Mouse (Mus musculus) small intestine, adult 2 months (tissue): ENCODE measurements around the gene Mapk8ip1. TPM values are rescaled to one million over a fixed set of nuclear protein-coding genes. Genes with fewer than 3 reads are reported as not detected.

Experiments
- H3K27ac ChIP-seq: fragments of 200-500 bp; 2 replicates; pipeline ENCODE4 v1.5.1; 2012; ENCODE audit warnings: low read depth, low read length, control low read depth, inconsistent platforms; ENCODE audit not compliant: insufficient read depth
- H3K27me3 ChIP-seq: fragments of 200-500 bp; 2 replicates; pipeline ENCODE4 v1.6.1; 2012; ENCODE audit warnings: mild to moderate bottlenecking, moderate library complexity, low read length, inconsistent platforms; ENCODE audit not compliant: control insufficient read depth, insufficient read depth
- H3K36me3 ChIP-seq: fragments of 200-500 bp; 2 replicates; pipeline ENCODE4 v1.6.1; 2012; ENCODE audit warnings: mild to moderate bottlenecking, low read length, control low read depth, inconsistent platforms; ENCODE audit not compliant: control insufficient read depth, insufficient read depth
- H3K4me1 ChIP-seq: fragments of 200-500 bp; 2 replicates; pipeline ENCODE4 v1.6.1; 2012; ENCODE audit warnings: low read length, inconsistent platforms, mixed read lengths; ENCODE audit not compliant: control insufficient read depth, insufficient read depth, insufficient read length
- H3K4me3 ChIP-seq: fragments of 200-500 bp; 2 replicates; pipeline ENCODE4 v1.5.1; 2012; ENCODE audit warnings: low read depth, mild to moderate bottlenecking, control low read depth, inconsistent platforms, low read length, moderate library complexity
- CTCF ChIP-seq: fragments of 200-500 bp; IDR thresholded peaks from 2 replicates; pipeline ENCODE4 v1.5.1; 2012; ENCODE audit warnings: low read depth, mild to moderate bottlenecking, control low read depth, inconsistent platforms, low read length, moderate library complexity, mixed read lengths; ENCODE audit not compliant: insufficient replicate concordance, insufficient read length; ENCODE audit errors: extremely low read depth
- POLR2A ChIP-seq: fragments of 200-500 bp; IDR thresholded peaks from 2 replicates; pipeline ENCODE4 v1.6.1; 2012; ENCODE audit warnings: low read depth, mild to moderate bottlenecking, control low read depth, inconsistent platforms, low read length, moderate library complexity
- WGBS: fragments of 180-500 bp; shearing (Covaris S2); methylation state at CpG from one replicate; pipeline ENCODE4 v1.1.7; 2018; 5-methylcytosine and 5-hydroxymethylcytosine counted together
- polyA plus RNA-seq: library from polyadenylated mRNA; depleted of rRNA; stranded (reverse); fragments of >200 nt; gene quantifications from 2 replicates; pipeline ENCODE4 v1.2.3, GENCODE M21; 2012

Mapk8ip1 gene
- polyA plus RNA-seq, 1 experiment: 4.7 TPM

- Histone ChIP-seq H3K4me1 (peaks cover 10% of the 10 kb centered on the region; the same call in 1 of the 2 replicates), H3K36me3 (no peaks in the 10 kb centered on the region), H3K27ac (no peak overlapping the region), H3K27me3 (no peaks in the 10 kb centered on the region), H3K4me3 (no peak overlapping the region)
- 37% methylated on average over 6 of the region's 6 CpGs for WGBS
- TF ChIP-seq CTCF (no peak), POLR2A (no peak)
These were observed 39.4 kb upstream of the Mapk8ip1 start for GRCm38 (mm10) chr2:92440432-92440831.

DNA sequence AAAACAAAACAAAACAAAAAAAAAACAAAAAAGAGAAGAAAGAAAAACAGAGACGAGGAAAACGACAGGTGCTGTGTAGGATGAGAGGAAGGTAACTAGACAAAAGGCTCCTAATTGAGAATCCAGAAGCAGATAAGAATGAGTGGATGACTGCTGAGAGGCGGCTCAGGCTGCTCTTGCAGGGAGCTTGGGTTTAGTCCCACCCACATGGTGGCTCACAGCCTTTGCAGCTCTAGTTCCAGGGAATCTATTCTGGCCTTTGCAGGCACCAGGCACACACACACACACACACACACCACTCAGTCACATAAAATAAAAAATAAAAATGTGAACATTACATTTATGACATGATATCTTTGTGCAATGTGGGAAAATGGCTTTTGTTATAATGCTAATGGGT, 37.5 kb upstream of the Mapk8ip1 start:
- 61% methylated on average over 3 of the region's 3 CpGs for WGBS
- Histone ChIP-seq H3K36me3 (no peaks in the 10 kb centered on the region), H3K27ac (no peak overlapping the region), H3K27me3 (no peaks in the 10 kb centered on the region), H3K4me3 (no peak overlapping the region), H3K4me1 (peaks cover 8% of the 10 kb centered on the region; the same call in 1 of the 2 replicates)
- TF ChIP-seq CTCF (no peak), POLR2A (no peak)

DNA sequence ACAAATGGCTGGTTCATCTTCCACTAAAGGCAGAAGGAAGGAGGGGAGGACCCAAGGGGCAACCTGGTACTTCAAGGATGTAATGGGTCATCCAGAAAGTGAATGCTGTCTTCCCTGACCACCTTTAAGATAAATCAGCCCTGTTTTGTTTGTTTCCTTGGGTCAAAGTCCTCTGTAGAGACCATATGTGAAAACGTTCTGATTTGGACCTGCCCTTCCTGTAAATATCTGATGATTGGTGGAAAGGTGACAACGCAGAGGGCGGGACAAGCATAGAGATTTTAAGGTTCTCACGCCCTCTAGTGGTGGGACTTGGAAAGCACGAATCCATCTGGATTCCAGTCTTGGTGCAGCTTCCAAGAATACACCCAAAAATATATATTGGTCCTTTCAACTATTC, 36.8 kb upstream of the Mapk8ip1 start:
- Histone ChIP-seq H3K4me1 (peaks cover 11% of the 10 kb centered on the region; the same call in 1 of the 2 replicates), H3K4me3 (no peak overlapping the region), H3K27ac (peak overlapping the region; percentile 74), H3K36me3 (no peaks in the 10 kb centered on the region), H3K27me3 (no peaks in the 10 kb centered on the region)
- 0% methylated on average over 5 of the region's 5 CpGs for WGBS
- TF ChIP-seq POLR2A: no peak
- peak; percentile 48; the same call in 1 of the 2 replicates for TF ChIP-seq CTCF

- Histone ChIP-seq H3K27me3 (no peaks in the 10 kb centered on the region), H3K4me1 (peaks cover 16% of the 10 kb centered on the region; the same call in 1 of the 2 replicates), H3K27ac (peak overlapping the region; percentile 74), H3K36me3 (no peaks in the 10 kb centered on the region), H3K4me3 (no peak overlapping the region)
- 37% methylated on average over 4 of the region's 4 CpGs for WGBS
- TF ChIP-seq POLR2A: no peak
- no peak for TF ChIP-seq CTCF
These were observed 36.3 kb upstream of the Mapk8ip1 start for GRCm38 (mm10) chr2:92437366-92437765.

GRCm38 (mm10) chr2:92435023-92435422, 34.0 kb upstream of the Mapk8ip1 start:
- H3K27ac ChIP-seq: no peak overlapping the region
- TF ChIP-seq CTCF: no peak
- no peak for TF ChIP-seq POLR2A
- peaks cover 27% of the 10 kb centered on the region for H3K4me1 ChIP-seq
- no peaks in the 10 kb centered on the region for H3K36me3 ChIP-seq
- 38% methylated on average over 6 of the region's 6 CpGs for WGBS
- no peak overlapping the region for H3K4me3 ChIP-seq
- H3K27me3 ChIP-seq: no peaks in the 10 kb centered on the region

DNA sequence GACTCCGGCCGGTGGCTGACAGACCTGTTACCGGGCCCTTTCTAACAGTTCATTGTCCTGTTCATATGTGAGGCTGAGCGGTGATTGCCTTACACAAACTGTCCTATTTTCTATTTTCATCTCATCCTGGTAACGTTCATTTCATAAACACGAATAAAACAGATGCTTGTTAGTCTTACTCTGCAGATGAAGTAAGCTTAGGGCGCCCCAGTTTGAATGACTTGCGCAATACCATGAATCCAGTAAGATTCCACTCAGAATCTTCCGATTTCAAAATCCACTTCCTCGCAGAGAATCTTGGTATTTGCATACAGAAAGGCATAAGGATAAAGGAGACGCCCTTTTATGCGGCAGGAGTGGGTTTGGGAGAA, 33.3 kb upstream of the Mapk8ip1 start:
- peak overlapping the region; percentile 71 for H3K27ac ChIP-seq
- H3K36me3 ChIP-seq: no peaks in the 10 kb centered on the region
- H3K4me3 ChIP-seq: peak overlapping the region; percentile 67
- no peak for TF ChIP-seq CTCF
- TF ChIP-seq POLR2A: no peak
- peaks cover 27% of the 10 kb centered on the region for H3K4me1 ChIP-seq
- no peaks in the 10 kb centered on the region for H3K27me3 ChIP-seq
- 2% methylated on average over 12 of the region's 12 CpGs for WGBS

DNA sequence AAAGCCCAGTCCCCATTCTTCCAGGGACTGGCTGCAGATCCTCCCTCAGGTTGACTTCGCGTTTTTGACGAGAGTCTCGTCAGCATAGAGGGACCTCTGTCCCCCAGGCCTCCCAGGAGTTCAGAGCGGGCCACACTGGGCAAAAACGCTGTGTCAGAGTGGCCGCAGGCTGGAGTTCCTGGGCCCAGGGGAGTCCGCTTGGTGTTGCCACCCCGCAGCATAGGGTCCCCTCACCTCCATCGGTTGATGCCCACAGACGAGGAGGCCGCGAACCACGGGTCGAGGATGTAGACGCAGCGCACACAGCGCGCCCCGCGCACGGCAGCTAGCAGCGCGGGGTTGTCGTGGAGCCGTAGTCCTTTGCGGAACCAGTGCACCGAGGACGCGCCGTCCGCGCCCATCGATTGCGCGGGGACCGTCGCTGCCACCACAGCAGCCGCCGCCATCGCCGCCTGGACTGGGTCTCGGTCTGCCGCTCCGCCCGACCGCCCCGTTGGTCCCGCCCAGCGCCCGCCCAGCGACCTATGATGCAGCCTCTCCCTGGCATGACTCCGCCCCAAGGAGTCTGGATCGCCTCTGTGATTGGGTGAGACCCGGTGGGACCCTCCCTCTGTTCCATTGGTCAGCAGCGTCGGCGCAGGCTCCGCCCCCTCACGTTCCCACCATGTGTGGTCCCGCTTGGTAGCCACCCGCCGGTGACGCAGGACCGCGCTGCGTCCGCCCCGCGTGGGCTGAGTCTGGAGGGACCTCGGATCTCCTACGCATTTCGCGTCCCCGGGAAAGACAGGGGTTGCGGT, 32.7 kb upstream of the Mapk8ip1 start, which contains the start of gene Cry2:
Cry2 (minus strand) TSS at position 466 of the 797 bp plus-strand sequence.
- H3K4me1 ChIP-seq: peaks cover 27% of the 10 kb centered on the region
- no peaks in the 10 kb centered on the region for H3K27me3 ChIP-seq
- peak within 1 kb of the TSS; percentile 68 for H3K4me3 ChIP-seq
- H3K27ac ChIP-seq: peak within 1 kb of the TSS; percentile 73
- WGBS: under 1% methylated on average over 76 of the region's 76 CpGs
- H3K36me3 ChIP-seq: no peaks in the 10 kb centered on the region
- TF ChIP-seq POLR2A: peak; percentile 88
- no peak for TF ChIP-seq CTCF
